Mouse (Mus musculus) testis, postnatal 10 days (tissue): ENCODE measurements around the gene Ctu1.
A peak's percentile ranks its signal among the peaks of the same experiment; 100 is the strongest.
"Not testable (repeated sequence)": the region's sequence is repeated elsewhere in the genome, so short reads cannot be mapped to it uniquely, and the experiment has no call there.

Experiments
- DNase-seq: peaks from one replicate; pipeline ENCODE4 v3.0.0; 2021; ENCODE audit warnings: low spot score

The Ctu1 gene

GRCm38 (mm10) chr7:43680960-43681359 lies 9.1 kb downstream of the Ctu1 start:
- DNase-seq = peak; percentile 82

GRCm38 (mm10) chr7:43682511-43682910 lies 10.7 kb downstream of the Ctu1 start:
- not testable (repeated sequence) for DNase-seq

- no peak for DNase-seq
Observed at GRCm38 (mm10) chr7:43685088-43685487, 13.3 kb downstream of the Ctu1 start.

DNA sequence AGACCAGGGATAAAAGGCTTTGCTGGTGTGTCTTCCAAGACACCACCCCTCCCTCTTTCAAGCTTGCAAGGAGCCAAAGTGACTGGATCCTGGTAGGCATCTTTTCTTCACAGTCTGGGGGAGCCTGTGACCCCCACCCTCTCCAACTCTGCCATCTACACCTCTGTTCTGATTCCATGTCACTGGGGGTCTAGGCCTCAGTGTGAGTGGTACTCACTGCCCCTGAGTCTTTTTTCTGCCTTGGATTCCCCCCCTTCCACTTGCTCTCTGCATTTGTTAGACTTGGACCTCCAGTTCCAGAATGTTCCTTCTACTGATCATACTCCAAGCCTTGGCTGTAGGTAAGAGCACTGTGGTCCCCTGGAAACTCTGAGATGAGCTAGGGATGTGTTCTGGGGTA lies 18.3 kb downstream of the Ctu1 start, which contains the start of gene Klk14:
Gene Klk14 (plus strand): TSS at position 301 of the 400 bp plus-strand sequence.
- DNase-seq = no peak

DNA sequence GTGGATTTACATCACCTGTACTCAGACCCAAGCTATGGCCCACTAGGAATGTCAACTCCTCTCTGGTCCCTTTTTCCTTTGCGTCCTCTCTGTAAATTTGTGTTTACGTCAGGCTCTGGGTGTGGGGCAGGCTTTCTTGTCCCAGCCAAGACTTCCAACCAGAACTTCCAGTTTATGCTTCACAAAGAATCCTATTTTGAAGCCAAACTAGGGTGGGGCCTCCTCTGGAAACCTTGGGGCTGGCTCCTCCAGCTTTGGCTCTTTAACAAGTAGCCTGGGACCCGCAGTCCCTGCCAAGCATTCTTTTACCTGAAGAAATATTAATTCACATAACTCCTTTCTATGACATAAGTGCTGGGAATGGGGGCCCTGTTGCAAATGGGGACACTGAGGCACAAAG lies 38.2 kb downstream of the Ctu1 start:
- no peak for DNase-seq

- DNase-seq = no peak
Observed at GRCm38 (mm10) chr7:43712267-43712666, 40.5 kb downstream of the Ctu1 start, which contains the start of gene Klk13. Gene Klk13 (plus strand): TSS chr7:43712567.

- peak; percentile 41 for DNase-seq
Observed at GRCm38 (mm10) chr7:43712917-43713316, 41.1 kb downstream of the Ctu1 start.

DNA sequence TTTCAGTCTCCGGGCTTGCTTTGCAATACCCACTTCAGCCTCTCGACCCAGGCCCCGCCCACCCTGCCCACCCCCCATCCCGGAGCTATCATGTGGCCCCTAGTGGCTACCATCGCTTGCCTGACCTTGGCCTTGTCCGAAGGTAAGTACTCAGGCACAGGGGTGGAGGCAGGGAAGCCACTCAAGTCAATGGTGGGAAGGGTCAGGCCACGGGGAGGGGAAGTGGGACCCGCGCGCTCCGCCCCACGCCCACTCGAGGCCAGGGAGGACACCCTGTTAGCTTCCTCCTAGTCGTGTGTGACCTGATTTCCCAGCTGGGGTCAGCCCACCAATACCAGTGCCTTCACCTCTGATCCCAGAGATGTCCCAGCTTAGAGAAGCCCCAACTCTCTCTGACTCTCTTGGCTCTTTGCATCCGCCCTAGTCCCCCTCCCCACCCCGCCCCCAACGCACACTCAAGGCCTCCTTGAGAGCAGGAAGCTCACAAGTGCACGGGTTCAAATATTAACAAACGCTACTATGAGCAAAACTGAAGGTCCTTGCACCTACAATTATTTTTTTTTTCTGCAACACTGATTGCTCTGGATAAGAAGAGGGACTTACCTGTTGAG lies 42.0 kb downstream of the Ctu1 start:
- DNase-seq = no peak
